Mouse (Mus musculus) lung, embryonic 14.5 days (tissue): ENCODE measurements at regions not wholly inside any gene's neighbourhood (a gene's known extent, or its start where the extent isn't known, plus 50 kb on each side); places are given as distances from the start of the nearest gene placed in this dataset.

Experiments used
- ATAC-seq: fragments of 200-750 bp; cut with Nextera tagmentation; 2 replicates; pipeline ENCODE4 v1.8.0; 2017; ENCODE audit warnings: mild to moderate bottlenecking, moderate TSS enrichment, moderate library complexity; ENCODE audit not compliant: insufficient read depth
- DNase-seq: peaks from one replicate; pipeline ENCODE4 v3.0.0-alpha.2; 2015
- H3K27ac ChIP-seq: fragments of 300-500 bp; sonication (generic); 2 replicates; pipeline ENCODE4 v1.5.1; 2014; ENCODE audit warnings: low read depth, mild to moderate bottlenecking, moderate library complexity
- H3K27me3 ChIP-seq: fragments of 300-500 bp; sonication (generic); 2 replicates; pipeline ENCODE4 v1.6.1; 2014; ENCODE audit warnings: low read length, control low read depth; ENCODE audit not compliant: insufficient read depth
- H3K36me3 ChIP-seq: fragments of 300-500 bp; sonication (generic); 2 replicates; pipeline ENCODE4 v1.6.1; 2014; ENCODE audit warnings: control low read depth; ENCODE audit not compliant: insufficient read depth
- H3K4me1 ChIP-seq: fragments of 300-500 bp; sonication (generic); 2 replicates; pipeline ENCODE4 v1.6.1; 2014; ENCODE audit warnings: antibody characterized with exemption, control low read depth; ENCODE audit not compliant: insufficient read depth
- H3K4me2 ChIP-seq: fragments of 300-500 bp; sonication (generic); 2 replicates; pipeline ENCODE4 v1.6.1; 2014; ENCODE audit warnings: mild to moderate bottlenecking
- H3K4me3 ChIP-seq: fragments of 300-500 bp; sonication (generic); 2 replicates; pipeline ENCODE4 v1.5.1; 2014; ENCODE audit warnings: low read depth, low read length
- H3K9ac ChIP-seq: fragments of 300-500 bp; sonication (generic); 2 replicates; pipeline ENCODE4 v1.6.1; 2014
- H3K9me3 ChIP-seq: fragments of 300-500 bp; sonication (generic); 2 replicates; pipeline ENCODE4 v1.6.1; 2016; ENCODE audit warnings: low read depth, low read length, control low read depth
- CTCF ChIP-seq: IDR thresholded peaks from 2 replicates; pipeline ENCODE4 v1.5.1; 2016; ENCODE audit warnings: antibody characterized with exemption, low read depth
- WGBS: fragments of 180-500 bp; shearing (Covaris S2); extraction: QIAGEN DNeasy Blood & Tissue Kit; methylation state at CpG from one replicate; pipeline ENCODE4 v1.1.7; 2014; 5-methylcytosine and 5-hydroxymethylcytosine counted together

DNA sequence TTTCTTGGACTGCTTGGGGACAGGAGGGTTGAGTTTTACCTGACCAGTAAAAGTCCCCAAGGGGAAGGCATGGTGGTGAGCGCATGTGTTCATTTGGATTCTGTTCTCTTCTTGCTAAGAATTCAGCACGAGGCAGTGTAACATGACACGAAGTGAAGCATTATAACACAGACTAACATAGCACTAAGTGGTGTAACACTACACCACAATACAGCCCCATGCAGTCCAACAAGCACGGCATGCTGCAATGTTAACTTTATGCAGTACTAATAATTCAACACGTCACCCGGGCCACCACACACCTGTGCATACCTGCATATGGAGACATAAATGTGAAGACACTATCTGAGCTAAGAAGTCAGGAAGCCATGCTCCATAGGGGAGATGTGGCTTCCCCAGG, 219.2 kb downstream of the Gadd45g start:
- Histone ChIP-seq H3K36me3 (no peaks in the 10 kb centered on the region), H3K9ac (no peak overlapping the region), H3K9me3 (no peaks in the 10 kb centered on the region), H3K4me1 (peaks cover 6% of the 10 kb centered on the region; the same call in 1 of the 2 replicates), H3K27ac (no peak overlapping the region), H3K4me2 (no peak overlapping the region), H3K27me3 (no peaks in the 10 kb centered on the region), H3K4me3 (no peak overlapping the region)
- no peak for ATAC-seq
- WGBS = 53% methylated on average over 6 of the region's 6 CpGs
- no peak for TF ChIP-seq CTCF
- DNase-seq = no peak

- Histone ChIP-seq H3K36me3 (no peaks in the 10 kb centered on the region), H3K27ac (no peak overlapping the region; the same call in 1 of the 2 replicates), H3K9ac (no peak overlapping the region), H3K9me3 (no peaks in the 10 kb centered on the region), H3K4me2 (no peak overlapping the region), H3K27me3 (no peaks in the 10 kb centered on the region), H3K4me3 (no peak overlapping the region), H3K4me1 (peaks cover 6% of the 10 kb centered on the region; the same call in 1 of the 2 replicates)
- TF ChIP-seq CTCF = no peak
- DNase-seq (peak; percentile 42), ATAC-seq (no peak)
- 34% methylated on average over 4 of the region's 4 CpGs for WGBS
Measured at GRCm38 (mm10) chr13:52067048-52067447, 220.6 kb downstream of the Gadd45g start.

- Histone ChIP-seq H3K27me3 (no peaks in the 10 kb centered on the region), H3K4me2 (no peak overlapping the region), H3K36me3 (no peaks in the 10 kb centered on the region), H3K27ac (no peak overlapping the region), H3K4me3 (no peak overlapping the region), H3K9ac (no peak overlapping the region), H3K4me1 (peaks cover 6% of the 10 kb centered on the region; the same call in 1 of the 2 replicates), H3K9me3 (no peaks in the 10 kb centered on the region)
- ATAC-seq (no peak), DNase-seq (no peak)
- no peak for TF ChIP-seq CTCF
- 53% methylated on average over 6 of the region's 6 CpGs for WGBS
Measured at GRCm38 (mm10) chr13:52068886-52069439, 222.5 kb downstream of the Gadd45g start.

- Histone ChIP-seq H3K36me3 (no peaks in the 10 kb centered on the region), H3K27ac (no peak overlapping the region)
- no peak for DNase-seq
Measured at GRCm38 (mm10) chr13:52069714-52070113, 223.2 kb downstream of the Gadd45g start.

DNA sequence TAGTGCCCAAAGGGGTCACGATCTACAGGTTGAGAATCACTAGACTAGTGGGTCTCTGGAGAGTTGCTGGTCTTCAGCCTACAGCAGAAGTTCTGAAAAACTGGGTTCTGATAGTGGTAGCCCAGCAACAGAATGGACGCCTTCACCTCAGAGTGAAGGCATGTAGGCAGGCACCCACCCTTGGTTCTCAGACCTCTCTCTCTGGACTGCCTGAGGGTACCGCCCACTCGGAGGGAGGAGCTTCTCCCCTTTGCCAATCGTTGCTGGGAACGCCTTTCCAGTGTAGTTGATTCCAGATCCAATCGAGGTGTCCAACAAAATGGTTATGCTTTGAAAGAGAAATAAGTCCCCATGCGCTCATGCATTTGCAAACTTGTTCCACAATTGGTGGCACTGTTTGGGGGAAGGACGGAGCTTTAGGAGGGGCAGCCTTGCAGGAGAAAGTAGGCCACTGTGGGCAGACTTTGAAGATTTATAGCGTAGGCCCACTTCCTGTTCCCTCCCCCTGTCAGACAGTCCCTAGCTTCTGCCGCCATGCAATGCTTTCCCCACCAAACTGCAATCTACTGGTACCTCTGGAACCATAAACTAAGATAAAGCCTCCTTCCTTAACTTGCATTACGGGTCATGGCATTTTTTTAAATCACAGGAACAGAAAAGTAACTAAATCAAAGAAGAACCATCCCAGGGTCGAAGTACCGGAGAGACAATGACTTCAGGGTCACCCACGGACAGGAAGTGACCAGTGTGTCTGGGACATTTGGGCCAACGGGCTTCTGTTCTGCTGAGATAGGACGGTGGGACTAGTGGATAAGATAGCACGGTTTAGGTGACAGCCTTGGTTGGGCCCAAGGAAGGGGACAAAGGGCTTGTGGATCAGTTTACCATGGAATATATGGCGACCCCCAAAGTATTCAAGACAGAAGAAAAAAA, 224.5 kb downstream of the Gadd45g start:
- no peak overlapping the region for H3K27ac ChIP-seq
- no peak overlapping the region for H3K4me3 ChIP-seq
- H3K4me1 ChIP-seq = peaks cover 6% of the 10 kb centered on the region; the same call in 1 of the 2 replicates
- no peak overlapping the region for H3K4me2 ChIP-seq
- ATAC-seq = no peak
- no peak for TF ChIP-seq CTCF
- 77% methylated on average over 19 of the region's 19 CpGs for WGBS
- H3K27me3 ChIP-seq = no peaks in the 10 kb centered on the region
- no peaks in the 10 kb centered on the region for H3K9me3 ChIP-seq
- H3K36me3 ChIP-seq = no peaks in the 10 kb centered on the region
- DNase-seq = no peak
- H3K9ac ChIP-seq = no peak overlapping the region

More at GRCm38 (mm10) chr13:52069714-52070113, 223.2 kb downstream of the Gadd45g start:
- TF ChIP-seq CTCF = no peak
- H3K9me3 ChIP-seq = no peaks in the 10 kb centered on the region
- H3K4me1 ChIP-seq = peaks cover 6% of the 10 kb centered on the region; the same call in 1 of the 2 replicates
- no peak overlapping the region for H3K4me3 ChIP-seq
- ATAC-seq = no peak
- no peaks in the 10 kb centered on the region for H3K27me3 ChIP-seq
- no peak overlapping the region for H3K9ac ChIP-seq
- WGBS = 50% methylated on average over 3 of the region's 3 CpGs
- no peak overlapping the region for H3K4me2 ChIP-seq

DNA sequence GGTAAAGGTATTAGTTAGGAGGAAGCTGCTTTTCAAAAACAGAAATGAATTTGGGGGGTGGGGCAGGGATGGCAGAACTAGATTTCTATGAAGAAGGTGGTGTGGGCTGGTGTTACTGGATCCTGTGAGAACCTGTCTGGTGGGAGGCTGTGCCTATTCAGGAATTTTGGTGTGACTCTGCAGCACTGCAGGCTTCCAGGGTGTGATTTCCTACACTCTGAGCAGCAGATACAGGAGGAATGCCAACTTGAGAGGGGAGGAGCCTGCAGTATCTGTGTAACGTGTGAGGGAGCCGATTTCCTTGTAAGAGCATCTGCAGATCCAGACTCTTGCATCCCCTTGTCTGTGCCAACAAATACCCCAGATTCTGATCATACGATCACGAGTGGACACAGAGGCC, 231.1 kb downstream of the Gadd45g start:
- no peak for DNase-seq
- peaks cover 5% of the 10 kb centered on the region for H3K4me1 ChIP-seq
- no peak overlapping the region for H3K27ac ChIP-seq
- H3K4me3 ChIP-seq = no peak overlapping the region
- 58% methylated on average over 4 of the region's 4 CpGs for WGBS
- no peak overlapping the region for H3K9ac ChIP-seq
- H3K27me3 ChIP-seq = no peaks in the 10 kb centered on the region
- TF ChIP-seq CTCF = no peak
- H3K4me2 ChIP-seq = no peak overlapping the region
- no peaks in the 10 kb centered on the region for H3K36me3 ChIP-seq
- no peaks in the 10 kb centered on the region for H3K9me3 ChIP-seq
- no peak for ATAC-seq

GRCm38 (mm10) chr13:52078561-52078960, 232.1 kb downstream of the Gadd45g start:
- no peaks in the 10 kb centered on the region for H3K36me3 ChIP-seq
- H3K27ac ChIP-seq = no peak overlapping the region
- H3K9me3 ChIP-seq = no peaks in the 10 kb centered on the region
- H3K4me1 ChIP-seq = peaks cover 5% of the 10 kb centered on the region
- ATAC-seq (no peak), DNase-seq (no peak)
- H3K4me2 ChIP-seq = no peak overlapping the region
- H3K4me3 ChIP-seq = no peak overlapping the region
- H3K27me3 ChIP-seq = no peaks in the 10 kb centered on the region
- 63% methylated on average over 6 of the region's 6 CpGs for WGBS
- TF ChIP-seq CTCF = no peak
- H3K9ac ChIP-seq = no peak overlapping the region
